Mouse (Mus musculus): ENCODE data around the gene Vmn1r175. TPM values are rescaled to one million over a fixed set of nuclear protein-coding genes. Genes with fewer than 3 reads are reported as not detected.

The Vmn1r175 gene
- not detected in 4 replicates for total RNA-seq (2023)

GRCm38 (mm10) chr7:23810543-23810942 is at the start of gene Vmn1r175:
Vmn1r175 (minus strand) TSS chr7:23810643.

GRCm38 (mm10) chr7:23837272-23837671 is 26.8 kb upstream of the Vmn1r175 start, which contains the start of gene Vmn1r176:
Vmn1r176 (minus strand) TSS chr7:23837372.

Other genes with a start within 250 kb of the Vmn1r175 start
- gene Vmn1r169, start 235.1 kb downstream of the Vmn1r175 start, total RNA-seq (2023) = not detected in 4 replicates
- gene Vmn1r170, start 204.5 kb downstream of the Vmn1r175 start, total RNA-seq (2023) = not detected in 4 replicates
- gene Vmn1r171, start 179.9 kb downstream of the Vmn1r175 start, total RNA-seq (2023) = not detected in 4 replicates
- gene Vmn1r172, start 152.3 kb downstream of the Vmn1r175 start, total RNA-seq (2023) = not detected in 4 replicates
- gene Vmn1r173, start 109.9 kb downstream of the Vmn1r175 start, total RNA-seq (2023) = not detected in 4 replicates
- not detected in 4 replicates for gene Vmn1r174, start 58.4 kb downstream of the Vmn1r175 start, total RNA-seq (2023)
- gene Vmn1r176, start 26.7 kb upstream of the Vmn1r175 start, total RNA-seq (2023) = not detected in 4 replicates
- gene Vmn1r177, start 55.8 kb upstream of the Vmn1r175 start, total RNA-seq (2023) = not detected in 4 replicates
- gene Vmn1r178, start 81.4 kb upstream of the Vmn1r175 start, total RNA-seq (2023) = not detected in 4 replicates
- not detected in 4 replicates for gene Vmn1r179, start 116.3 kb upstream of the Vmn1r175 start, total RNA-seq (2023)
- not detected in 4 replicates for gene Vmn1r180, start 140.0 kb upstream of the Vmn1r175 start, total RNA-seq (2023)
- gene Vmn1r181, start 164.0 kb upstream of the Vmn1r175 start, total RNA-seq (2023) = not detected in 4 replicates
- not detected in 4 replicates for gene V1rd19, start 191.0 kb upstream of the Vmn1r175 start, total RNA-seq (2023)
- gene Vmn1r183, start 242.6 kb upstream of the Vmn1r175 start, total RNA-seq (2023) = not detected in 4 replicates

Measured in B cell, adult 62 days (primary cell).